Mouse (Mus musculus): ENCODE measurements around the gene Prdm16. TPM values are rescaled to one million over a fixed set of nuclear protein-coding genes. Genes with fewer than 3 reads are reported as not detected.
A peak's percentile ranks its signal among the peaks of the same experiment; 100 is the strongest.

The Prdm16 gene
- polyA plus RNA-seq (2014; fragmentation: Nextera tagmentation; extraction: Ambion mirVana): 78.2 and 87.1 TPM in 2 replicates

DNA sequence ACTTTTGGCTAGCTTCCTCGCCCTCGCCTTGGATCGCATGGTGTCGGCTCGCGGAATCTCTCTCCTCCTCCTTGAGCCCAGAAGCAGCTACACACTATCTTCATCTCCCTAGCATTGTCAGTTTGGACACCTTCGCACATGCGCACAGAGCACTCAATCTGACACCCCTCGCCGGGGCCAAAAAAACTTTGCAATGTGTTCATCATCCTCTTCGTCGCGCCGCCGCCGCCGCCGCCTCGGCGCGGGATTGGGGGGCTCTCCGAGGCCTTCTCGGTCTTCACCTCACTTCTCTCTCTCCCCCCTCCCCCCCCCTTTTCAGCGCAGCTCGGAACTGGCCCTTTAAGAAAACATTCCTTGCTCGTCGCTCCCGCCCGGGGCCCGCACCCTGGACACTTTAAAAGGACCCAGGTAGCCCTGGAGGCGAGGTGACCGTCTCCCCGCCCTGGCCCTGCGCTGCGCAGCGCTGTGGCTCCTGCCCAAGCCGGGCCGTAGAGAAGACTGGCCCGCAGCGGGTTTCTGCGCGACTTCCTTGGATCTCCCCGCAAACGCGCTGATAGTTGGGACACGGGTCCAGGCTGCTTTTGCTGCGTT lies at the start of gene Prdm16:
Gene Prdm16, minus strand, starts transcription at position 153 of the 591 bp plus-strand sequence.
- peaks cover 5% of the 10 kb centered on the region; the same call in 1 of the 2 replicates for H3K27me3 ChIP-seq (ENCODE audit: control insufficient read depth, insufficient read depth, low read length)
- WGBS: under 1% methylated on average over 47 of the region's 47 CpGs

GRCm38 (mm10) chr4:154683068-154683752 lies 46.5 kb upstream of the Prdm16 start:
- Histone ChIP-seq H3K4me3 (ENCODE audit: low read depth, low read length) (no peak overlapping the region), H3K4me2 (ENCODE audit: low read depth, severe bottlenecking) (no peak overlapping the region), H3K9ac (ENCODE audit: low read length) (no peak overlapping the region), H3K4me1 (ENCODE audit: control insufficient read depth, insufficient read depth, low read length) (no peaks in the 10 kb centered on the region), H3K36me3 (ENCODE audit: control insufficient read depth, insufficient read depth, low read length) (no peaks in the 10 kb centered on the region), H3K27ac (replicated peaks; ENCODE audit: low read depth, low read length) (no peak overlapping the region), H3K9me3 (ENCODE audit: control insufficient read depth, low read length) (no peaks in the 10 kb centered on the region), H3K27me3 (ENCODE audit: control insufficient read depth, insufficient read depth, low read length) (no peaks in the 10 kb centered on the region)
- ATAC-seq (ENCODE audit: insufficient number of reproducible peaks, low FRiP score, low TSS enrichment, low read depth) (no peak), DNase-seq (ENCODE audit: low spot score) (no peak)
- 80% methylated on average over 5 of the region's 5 CpGs for WGBS

More for the DNA sequence above, at the start of gene Prdm16:
- peak within 1 kb of the TSS; percentile 98 for H3K4me3 ChIP-seq (ENCODE audit: low read depth, low read length)
- DNase-seq (ENCODE audit: low spot score) (peak; percentile 88), ATAC-seq (ENCODE audit: insufficient number of reproducible peaks, low FRiP score, low TSS enrichment, low read depth) (peak; percentile 46; the same call in 1 of the 2 replicates)
- H3K9me3 ChIP-seq (ENCODE audit: control insufficient read depth, low read length): no peaks in the 10 kb centered on the region
- H3K27ac ChIP-seq (replicated peaks; ENCODE audit: low read depth, low read length): peak within 1 kb of the TSS; percentile 99
- no peaks in the 10 kb centered on the region; the same call in 1 of the 2 replicates for H3K36me3 ChIP-seq (ENCODE audit: control insufficient read depth, insufficient read depth, low read length)
- H3K9ac ChIP-seq (ENCODE audit: low read length): peak within 1 kb of the TSS; percentile 100
- H3K4me1 ChIP-seq (ENCODE audit: control insufficient read depth, insufficient read depth, low read length): peaks cover 50% of the 10 kb centered on the region
- H3K4me2 ChIP-seq (ENCODE audit: low read depth, severe bottlenecking): peak within 1 kb of the TSS; percentile 97

GRCm38 (mm10) chr4:154682311-154682710 lies 45.6 kb upstream of the Prdm16 start:
- no peaks in the 10 kb centered on the region for H3K27me3 ChIP-seq (ENCODE audit: control insufficient read depth, insufficient read depth, low read length)
- no peak overlapping the region for H3K4me2 ChIP-seq (ENCODE audit: low read depth, severe bottlenecking)
- no peaks in the 10 kb centered on the region for H3K36me3 ChIP-seq (ENCODE audit: control insufficient read depth, insufficient read depth, low read length)
- no peak for DNase-seq (ENCODE audit: low spot score)
- no peak for ATAC-seq (ENCODE audit: insufficient number of reproducible peaks, low FRiP score, low TSS enrichment, low read depth)
- H3K27ac ChIP-seq (replicated peaks; ENCODE audit: low read depth, low read length): no peak overlapping the region
- no peaks in the 10 kb centered on the region for H3K9me3 ChIP-seq (ENCODE audit: control insufficient read depth, low read length)
- no peak overlapping the region for H3K9ac ChIP-seq (ENCODE audit: low read length)
- no peaks in the 10 kb centered on the region for H3K4me1 ChIP-seq (ENCODE audit: control insufficient read depth, insufficient read depth, low read length)
- H3K4me3 ChIP-seq (ENCODE audit: low read depth, low read length): no peak overlapping the region
- 60% methylated on average over 14 of the region's 14 CpGs for WGBS

DNA sequence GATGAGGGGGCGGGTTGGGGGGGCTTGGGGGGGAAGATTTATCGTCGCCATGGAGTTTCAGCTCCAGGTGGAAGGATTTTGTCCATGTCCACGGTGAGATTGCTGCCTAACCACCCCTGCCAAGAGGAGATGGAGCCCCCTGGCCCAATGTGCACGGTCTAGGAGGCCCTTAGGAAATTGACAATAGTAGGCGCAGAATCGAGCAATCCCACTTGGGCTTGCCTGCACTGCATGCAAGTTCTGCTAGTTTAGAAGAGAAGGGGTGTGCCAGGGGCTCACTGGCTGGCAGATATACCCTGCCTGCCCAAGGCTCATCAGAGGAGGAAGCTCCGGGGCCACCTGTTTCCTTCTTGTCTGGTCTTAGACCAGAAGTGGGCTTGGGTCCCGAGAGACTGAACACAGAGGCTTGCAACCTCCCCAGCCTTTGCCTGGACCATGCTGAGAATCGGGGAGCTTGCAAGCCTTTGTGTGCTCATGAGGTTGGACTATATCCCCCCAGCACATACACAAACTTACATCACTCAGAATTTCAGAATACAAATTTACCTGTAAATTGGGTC lies 38.8 kb upstream of the Prdm16 start:
- peak overlapping the region; percentile 31 for H3K27ac ChIP-seq (replicated peaks; ENCODE audit: low read depth, low read length)
- DNase-seq (ENCODE audit: low spot score) (no peak), ATAC-seq (ENCODE audit: insufficient number of reproducible peaks, low FRiP score, low TSS enrichment, low read depth) (no peak)
- 61% methylated on average over 10 of the region's 10 CpGs for WGBS
- no peak overlapping the region for H3K4me2 ChIP-seq (ENCODE audit: low read depth, severe bottlenecking)
- H3K9me3 ChIP-seq (ENCODE audit: control insufficient read depth, low read length): no peaks in the 10 kb centered on the region
- no peak overlapping the region for H3K4me3 ChIP-seq (ENCODE audit: low read depth, low read length)
- H3K36me3 ChIP-seq (ENCODE audit: control insufficient read depth, insufficient read depth, low read length): no peaks in the 10 kb centered on the region
- no peak overlapping the region for H3K9ac ChIP-seq (ENCODE audit: low read length)
- H3K4me1 ChIP-seq (ENCODE audit: control insufficient read depth, insufficient read depth, low read length): peaks cover 47% of the 10 kb centered on the region
- no peaks in the 10 kb centered on the region for H3K27me3 ChIP-seq (ENCODE audit: control insufficient read depth, insufficient read depth, low read length)

DNA sequence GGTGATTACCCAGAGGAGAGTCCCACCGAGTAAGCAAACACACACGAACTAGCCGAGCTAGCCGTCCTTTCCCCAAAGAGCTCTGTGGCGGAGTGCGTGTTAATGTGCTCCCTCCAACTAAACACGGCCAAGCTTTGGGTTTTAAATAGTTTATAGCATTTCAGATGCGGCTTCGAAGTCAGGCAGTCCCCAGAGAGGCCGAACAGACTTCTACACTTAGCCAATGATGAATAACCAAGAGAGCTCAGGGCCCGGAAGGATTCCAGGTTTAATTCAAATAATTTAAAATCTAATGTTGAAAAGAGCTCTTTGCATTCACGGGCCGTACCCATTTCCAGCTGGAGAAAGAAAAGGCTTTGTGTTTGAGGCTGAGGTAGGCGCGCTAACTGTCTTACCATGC lies 38.3 kb upstream of the Prdm16 start:
- H3K4me2 ChIP-seq (ENCODE audit: low read depth, severe bottlenecking): peak overlapping the region; percentile 30
- WGBS: 30% methylated on average over 15 of the region's 15 CpGs
- no peak overlapping the region for H3K4me3 ChIP-seq (ENCODE audit: low read depth, low read length)
- H3K4me1 ChIP-seq (ENCODE audit: control insufficient read depth, insufficient read depth, low read length): peaks cover 51% of the 10 kb centered on the region
- no peak for ATAC-seq (ENCODE audit: insufficient number of reproducible peaks, low FRiP score, low TSS enrichment, low read depth)
- DNase-seq (ENCODE audit: low spot score): no peak
- no peaks in the 10 kb centered on the region for H3K27me3 ChIP-seq (ENCODE audit: control insufficient read depth, insufficient read depth, low read length)
- no peaks in the 10 kb centered on the region for H3K9me3 ChIP-seq (ENCODE audit: control insufficient read depth, low read length)
- H3K27ac ChIP-seq (replicated peaks; ENCODE audit: low read depth, low read length): peak overlapping the region; percentile 31
- H3K9ac ChIP-seq (ENCODE audit: low read length): 0 out of 2 replicates have a peak overlapping the region, but pooled peaks have one; percentile 38
- H3K36me3 ChIP-seq (ENCODE audit: control insufficient read depth, insufficient read depth, low read length): no peaks in the 10 kb centered on the region

DNA sequence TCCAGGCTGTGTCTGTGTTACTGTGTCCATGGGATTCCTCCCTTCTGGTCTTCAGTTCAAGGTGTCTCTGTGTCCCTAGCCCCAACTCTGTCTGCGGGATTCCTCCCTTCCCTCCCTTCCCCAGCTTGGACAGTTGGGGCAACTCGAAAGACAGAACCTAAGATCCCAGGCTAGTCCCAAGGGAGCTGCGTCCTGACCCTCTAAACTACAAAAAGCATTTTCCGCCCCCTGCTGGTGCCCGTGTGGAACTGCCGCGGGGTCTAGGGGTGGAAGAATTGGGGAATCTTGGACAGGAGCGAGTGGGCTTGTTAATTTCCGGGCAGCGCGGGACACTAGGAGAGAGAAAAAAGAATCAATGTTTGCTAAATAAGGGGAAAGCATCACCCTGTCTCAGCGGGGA lies 37.9 kb upstream of the Prdm16 start:
- Histone ChIP-seq H3K4me3 (ENCODE audit: low read depth, low read length) (no peak overlapping the region), H3K4me2 (ENCODE audit: low read depth, severe bottlenecking) (peak overlapping the region; percentile 30), H3K9ac (ENCODE audit: low read length) (0 out of 2 replicates have a peak overlapping the region, but pooled peaks have one; percentile 38), H3K9me3 (ENCODE audit: control insufficient read depth, low read length) (no peaks in the 10 kb centered on the region), H3K27ac (replicated peaks; ENCODE audit: low read depth, low read length) (peak overlapping the region; percentile 31), H3K36me3 (ENCODE audit: control insufficient read depth, insufficient read depth, low read length) (no peaks in the 10 kb centered on the region), H3K4me1 (ENCODE audit: control insufficient read depth, insufficient read depth, low read length) (peaks cover 54% of the 10 kb centered on the region), H3K27me3 (ENCODE audit: control insufficient read depth, insufficient read depth, low read length) (no peaks in the 10 kb centered on the region)
- 3% methylated on average over 12 of the region's 12 CpGs for WGBS
- DNase-seq (ENCODE audit: low spot score) (peak; percentile 90), ATAC-seq (ENCODE audit: insufficient number of reproducible peaks, low FRiP score, low TSS enrichment, low read depth) (no peak)

GRCm38 (mm10) chr4:154673986-154674385 lies 37.3 kb upstream of the Prdm16 start:
- 58% methylated on average over 4 of the region's 4 CpGs for WGBS
- peak overlapping the region; percentile 31; the same call in 1 of the 2 replicates for H3K27ac ChIP-seq (replicated peaks; ENCODE audit: low read depth, low read length)
- H3K9ac ChIP-seq (ENCODE audit: low read length): no peak overlapping the region
- no peak overlapping the region for H3K4me3 ChIP-seq (ENCODE audit: low read depth, low read length)
- H3K4me1 ChIP-seq (ENCODE audit: control insufficient read depth, insufficient read depth, low read length): peaks cover 54% of the 10 kb centered on the region
- no peak for DNase-seq (ENCODE audit: low spot score)
- H3K4me2 ChIP-seq (ENCODE audit: low read depth, severe bottlenecking): no peak overlapping the region
- ATAC-seq (ENCODE audit: insufficient number of reproducible peaks, low FRiP score, low TSS enrichment, low read depth): no peak
- no peaks in the 10 kb centered on the region for H3K27me3 ChIP-seq (ENCODE audit: control insufficient read depth, insufficient read depth, low read length)
- no peaks in the 10 kb centered on the region for H3K9me3 ChIP-seq (ENCODE audit: control insufficient read depth, low read length)
- H3K36me3 ChIP-seq (ENCODE audit: control insufficient read depth, insufficient read depth, low read length): no peaks in the 10 kb centered on the region

DNA sequence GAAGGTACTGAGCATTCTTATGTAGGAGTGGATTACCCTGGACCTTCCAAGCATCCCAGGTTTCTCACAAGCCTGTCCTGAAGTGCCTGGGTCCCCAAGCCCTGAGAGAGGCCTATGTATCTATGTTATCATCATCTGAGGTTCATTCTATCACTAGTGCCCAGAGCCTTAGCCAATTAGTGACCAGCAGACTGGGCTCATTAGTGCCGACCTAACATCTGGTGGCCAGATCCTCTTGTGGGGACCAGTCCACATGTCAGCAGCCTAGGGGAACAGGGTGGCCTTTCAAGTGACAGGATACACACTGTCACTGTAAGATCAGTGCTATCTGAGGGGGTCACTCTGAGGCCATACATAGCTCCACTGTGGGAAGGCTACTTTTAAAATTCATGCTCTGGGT lies 35.4 kb upstream of the Prdm16 start:
- Histone ChIP-seq H3K27ac (replicated peaks; ENCODE audit: low read depth, low read length) (peak overlapping the region; percentile 89), H3K4me3 (ENCODE audit: low read depth, low read length) (no peak overlapping the region), H3K4me2 (ENCODE audit: low read depth, severe bottlenecking) (no peak overlapping the region), H3K27me3 (ENCODE audit: control insufficient read depth, insufficient read depth, low read length) (no peaks in the 10 kb centered on the region), H3K36me3 (ENCODE audit: control insufficient read depth, insufficient read depth, low read length) (no peaks in the 10 kb centered on the region), H3K4me1 (ENCODE audit: control insufficient read depth, insufficient read depth, low read length) (peaks cover 54% of the 10 kb centered on the region), H3K9ac (ENCODE audit: low read length) (peak overlapping the region; percentile 34; the same call in 1 of the 2 replicates), H3K9me3 (ENCODE audit: control insufficient read depth, low read length) (no peaks in the 10 kb centered on the region)
- 0 out of 2 replicates have a peak, but pooled peaks have one; percentile 18 for ATAC-seq (ENCODE audit: insufficient number of reproducible peaks, low FRiP score, low TSS enrichment, low read depth)
- 20% methylated on average over 1 of the region's 1 CpGs for WGBS
- peak; percentile 75 for DNase-seq (ENCODE audit: low spot score)

Measured in limb, embryonic 11.5 days (tissue).